Mouse (Mus musculus): ENCODE results near the gene Lingo2. TPM values are rescaled to one million over a fixed set of nuclear protein-coding genes. Genes with fewer than 3 reads are reported as not detected.

Gene Lingo2
- polyA plus RNA-seq, 1 experiment from 2014 or later = 1.3 TPM

- WGBS (ENCODE audit: insufficient replicate concordance) = 86% methylated on average over 3 of the region's 3 CpGs
- Histone ChIP-seq H3K4me3 (ENCODE audit: low read depth, low read length) (no peak overlapping the region), H3K9me3 (replicated peaks; ENCODE audit: control insufficient read depth, low read length) (no peaks in the 10 kb centered on the region), H3K27ac (ENCODE audit: low read depth, low read length) (no peak overlapping the region), H3K4me2 (no peak overlapping the region), H3K4me1 (ENCODE audit: control insufficient read depth, insufficient read depth, low read length) (no peaks in the 10 kb centered on the region), H3K27me3 (ENCODE audit: control insufficient read depth, insufficient read depth, low read length) (no peaks in the 10 kb centered on the region), H3K9ac (ENCODE audit: low read depth, low read length) (no peak overlapping the region), H3K36me3 (ENCODE audit: control insufficient read depth, insufficient read depth, low read length) (no peaks in the 10 kb centered on the region)
- ATAC-seq (replicated peaks; ENCODE audit: insufficient number of reproducible peaks, low FRiP score, low TSS enrichment) = no peak
These were observed 516.3 kb downstream of the Lingo2 start for GRCm38 (mm10) chr4:36435211-36435610.

GRCm38 (mm10) chr4:36426192-36426591 lies 525.4 kb downstream of the Lingo2 start:
- H3K9ac ChIP-seq (ENCODE audit: low read depth, low read length) = no peak overlapping the region
- no peak overlapping the region for H3K4me2 ChIP-seq
- H3K36me3 ChIP-seq (ENCODE audit: control insufficient read depth, insufficient read depth, low read length) = no peaks in the 10 kb centered on the region
- no peak for ATAC-seq (replicated peaks; ENCODE audit: insufficient number of reproducible peaks, low FRiP score, low TSS enrichment)
- 66% methylated on average over 5 of the region's 5 CpGs for WGBS (ENCODE audit: insufficient replicate concordance)
- H3K27ac ChIP-seq (ENCODE audit: low read depth, low read length) = no peak overlapping the region
- no peaks in the 10 kb centered on the region for H3K4me1 ChIP-seq (ENCODE audit: control insufficient read depth, insufficient read depth, low read length)
- no peak overlapping the region for H3K4me3 ChIP-seq (ENCODE audit: low read depth, low read length)
- H3K27me3 ChIP-seq (ENCODE audit: control insufficient read depth, insufficient read depth, low read length) = no peaks in the 10 kb centered on the region
- no peaks in the 10 kb centered on the region for H3K9me3 ChIP-seq (replicated peaks; ENCODE audit: control insufficient read depth, low read length)

- Histone ChIP-seq H3K4me1 (ENCODE audit: control insufficient read depth, insufficient read depth, low read length) (no peaks in the 10 kb centered on the region), H3K4me2 (no peak overlapping the region), H3K36me3 (ENCODE audit: control insufficient read depth, insufficient read depth, low read length) (no peaks in the 10 kb centered on the region), H3K27ac (ENCODE audit: low read depth, low read length) (no peak overlapping the region), H3K9me3 (replicated peaks; ENCODE audit: control insufficient read depth, low read length) (no peaks in the 10 kb centered on the region), H3K9ac (ENCODE audit: low read depth, low read length) (no peak overlapping the region), H3K4me3 (ENCODE audit: low read depth, low read length) (no peak overlapping the region), H3K27me3 (ENCODE audit: control insufficient read depth, insufficient read depth, low read length) (no peaks in the 10 kb centered on the region)
- WGBS (ENCODE audit: insufficient replicate concordance) = 81% methylated on average over 3 of the region's 3 CpGs
- no peak for ATAC-seq (replicated peaks; ENCODE audit: insufficient number of reproducible peaks, low FRiP score, low TSS enrichment)
These were observed 544.2 kb downstream of the Lingo2 start for GRCm38 (mm10) chr4:36407350-36407749.

- Histone ChIP-seq H3K4me2 (no peak overlapping the region), H3K36me3 (ENCODE audit: control insufficient read depth, insufficient read depth, low read length) (no peaks in the 10 kb centered on the region), H3K27me3 (ENCODE audit: control insufficient read depth, insufficient read depth, low read length) (no peaks in the 10 kb centered on the region), H3K9ac (ENCODE audit: low read depth, low read length) (no peak overlapping the region), H3K9me3 (replicated peaks; ENCODE audit: control insufficient read depth, low read length) (no peaks in the 10 kb centered on the region), H3K4me3 (ENCODE audit: low read depth, low read length) (no peak overlapping the region), H3K27ac (ENCODE audit: low read depth, low read length) (no peak overlapping the region), H3K4me1 (ENCODE audit: control insufficient read depth, insufficient read depth, low read length) (no peaks in the 10 kb centered on the region)
- 79% methylated on average over 3 of the region's 3 CpGs for WGBS (ENCODE audit: insufficient replicate concordance)
- ATAC-seq (replicated peaks; ENCODE audit: insufficient number of reproducible peaks, low FRiP score, low TSS enrichment) = no peak
These were observed 582.6 kb downstream of the Lingo2 start for GRCm38 (mm10) chr4:36368925-36369324.

DNA sequence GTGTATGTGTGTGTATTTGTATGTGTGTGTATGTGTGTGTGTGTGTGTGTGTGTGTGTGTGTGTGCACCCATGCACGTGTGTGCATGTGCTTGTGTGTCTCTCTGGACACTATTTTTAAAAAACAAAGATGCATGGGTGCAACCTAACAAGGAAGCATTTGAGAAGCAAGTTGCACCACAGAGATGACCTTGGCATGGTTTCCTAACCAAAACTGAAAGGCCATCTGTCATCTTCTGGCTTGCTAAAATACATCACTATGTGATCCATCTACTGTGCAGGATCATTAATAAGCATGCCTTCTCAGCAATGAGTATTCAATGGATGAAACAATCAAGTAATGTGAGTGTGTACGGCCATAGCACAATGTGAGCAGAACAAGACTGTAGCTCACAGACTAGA lies 597.1 kb downstream of the Lingo2 start:
- H3K4me2 ChIP-seq = no peak overlapping the region
- WGBS (ENCODE audit: insufficient replicate concordance) = 72% methylated on average over 2 of the region's 2 CpGs
- no peaks in the 10 kb centered on the region for H3K4me1 ChIP-seq (ENCODE audit: control insufficient read depth, insufficient read depth, low read length)
- no peaks in the 10 kb centered on the region for H3K27me3 ChIP-seq (ENCODE audit: control insufficient read depth, insufficient read depth, low read length)
- no peak overlapping the region for H3K9ac ChIP-seq (ENCODE audit: low read depth, low read length)
- H3K36me3 ChIP-seq (ENCODE audit: control insufficient read depth, insufficient read depth, low read length) = no peaks in the 10 kb centered on the region
- ATAC-seq (replicated peaks; ENCODE audit: insufficient number of reproducible peaks, low FRiP score, low TSS enrichment) = no peak
- no peak overlapping the region for H3K27ac ChIP-seq (ENCODE audit: low read depth, low read length)
- no peaks in the 10 kb centered on the region for H3K9me3 ChIP-seq (replicated peaks; ENCODE audit: control insufficient read depth, low read length)
- no peak overlapping the region for H3K4me3 ChIP-seq (ENCODE audit: low read depth, low read length)

DNA sequence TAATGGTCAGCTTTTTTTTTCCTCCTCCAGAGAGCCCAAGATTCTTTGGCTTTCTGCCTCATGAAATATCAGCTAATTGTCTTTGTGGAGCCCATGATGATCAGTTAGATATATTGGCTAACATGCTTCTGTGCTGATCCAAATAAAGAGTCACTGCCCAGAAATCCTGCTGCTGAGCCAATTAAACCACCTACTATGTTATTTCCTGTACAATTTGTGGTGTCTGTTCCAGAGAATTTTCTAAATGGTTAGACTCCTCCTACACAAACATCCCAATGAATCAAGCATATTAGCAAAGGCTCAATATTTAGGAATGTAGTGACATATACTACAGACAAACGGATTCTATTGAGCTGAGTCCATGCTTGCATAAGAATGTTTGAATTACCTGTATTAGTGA lies 619.8 kb downstream of the Lingo2 start:
- Histone ChIP-seq H3K9ac (ENCODE audit: low read depth, low read length) (no peak overlapping the region), H3K27ac (ENCODE audit: low read depth, low read length) (no peak overlapping the region), H3K4me3 (ENCODE audit: low read depth, low read length) (no peak overlapping the region), H3K4me2 (no peak overlapping the region), H3K4me1 (ENCODE audit: control insufficient read depth, insufficient read depth, low read length) (no peaks in the 10 kb centered on the region), H3K9me3 (replicated peaks; ENCODE audit: control insufficient read depth, low read length) (no peaks in the 10 kb centered on the region), H3K27me3 (ENCODE audit: control insufficient read depth, insufficient read depth, low read length) (no peaks in the 10 kb centered on the region), H3K36me3 (ENCODE audit: control insufficient read depth, insufficient read depth, low read length) (no peaks in the 10 kb centered on the region)
- no peak for ATAC-seq (replicated peaks; ENCODE audit: insufficient number of reproducible peaks, low FRiP score, low TSS enrichment)
- WGBS (ENCODE audit: insufficient replicate concordance) = 73% methylated on average over 1 of the region's 1 CpGs

- H3K9me3 ChIP-seq (replicated peaks; ENCODE audit: control insufficient read depth, low read length) = no peaks in the 10 kb centered on the region
- no peak overlapping the region for H3K4me2 ChIP-seq
- no peaks in the 10 kb centered on the region for H3K4me1 ChIP-seq (ENCODE audit: control insufficient read depth, insufficient read depth, low read length)
- ATAC-seq (replicated peaks; ENCODE audit: insufficient number of reproducible peaks, low FRiP score, low TSS enrichment) = no peak
- H3K4me3 ChIP-seq (ENCODE audit: low read depth, low read length) = no peak overlapping the region
- no peaks in the 10 kb centered on the region for H3K27me3 ChIP-seq (ENCODE audit: control insufficient read depth, insufficient read depth, low read length)
- H3K36me3 ChIP-seq (ENCODE audit: control insufficient read depth, insufficient read depth, low read length) = no peaks in the 10 kb centered on the region
- no peak overlapping the region for H3K9ac ChIP-seq (ENCODE audit: low read depth, low read length)
- no peak overlapping the region for H3K27ac ChIP-seq (ENCODE audit: low read depth, low read length)
These were observed 625.9 kb downstream of the Lingo2 start for GRCm38 (mm10) chr4:36325603-36326002.

- H3K27me3 ChIP-seq (ENCODE audit: control insufficient read depth, insufficient read depth, low read length) = no peaks in the 10 kb centered on the region
- H3K9ac ChIP-seq (ENCODE audit: low read depth, low read length) = no peak overlapping the region
- H3K36me3 ChIP-seq (ENCODE audit: control insufficient read depth, insufficient read depth, low read length) = no peaks in the 10 kb centered on the region
- H3K4me3 ChIP-seq (ENCODE audit: low read depth, low read length) = no peak overlapping the region
- no peak overlapping the region for H3K27ac ChIP-seq (ENCODE audit: low read depth, low read length)
- H3K9me3 ChIP-seq (replicated peaks; ENCODE audit: control insufficient read depth, low read length) = no peaks in the 10 kb centered on the region
- H3K4me1 ChIP-seq (ENCODE audit: control insufficient read depth, insufficient read depth, low read length) = no peaks in the 10 kb centered on the region
- 66% methylated on average over 2 of the region's 2 CpGs for WGBS (ENCODE audit: insufficient replicate concordance)
- ATAC-seq (replicated peaks; ENCODE audit: insufficient number of reproducible peaks, low FRiP score, low TSS enrichment) = no peak
- H3K4me2 ChIP-seq = no peak overlapping the region
These were observed 638.5 kb downstream of the Lingo2 start for GRCm38 (mm10) chr4:36313067-36313466.

GRCm38 (mm10) chr4:36311431-36311830 lies 640.1 kb downstream of the Lingo2 start:
- H3K36me3 ChIP-seq (ENCODE audit: control insufficient read depth, insufficient read depth, low read length) = no peaks in the 10 kb centered on the region
- H3K4me3 ChIP-seq (ENCODE audit: low read depth, low read length) = no peak overlapping the region
- no peaks in the 10 kb centered on the region for H3K27me3 ChIP-seq (ENCODE audit: control insufficient read depth, insufficient read depth, low read length)
- 79% methylated on average over 6 of the region's 6 CpGs for WGBS (ENCODE audit: insufficient replicate concordance)
- H3K4me2 ChIP-seq = no peak overlapping the region
- no peak overlapping the region for H3K27ac ChIP-seq (ENCODE audit: low read depth, low read length)
- no peak overlapping the region for H3K9ac ChIP-seq (ENCODE audit: low read depth, low read length)
- H3K9me3 ChIP-seq (replicated peaks; ENCODE audit: control insufficient read depth, low read length) = no peaks in the 10 kb centered on the region
- ATAC-seq (replicated peaks; ENCODE audit: insufficient number of reproducible peaks, low FRiP score, low TSS enrichment) = no peak
- H3K4me1 ChIP-seq (ENCODE audit: control insufficient read depth, insufficient read depth, low read length) = no peaks in the 10 kb centered on the region
